Mouse (Mus musculus): Measurements from ENCODE around the gene Agap1.

Gene Agap1

GRCm38 (mm10) chr1:89922282-89922681 lies 467.7 kb downstream of the Agap1 start:
- H3K36me3 ChIP-seq (ENCODE audit: control insufficient read depth, insufficient read depth, low read length, poor library complexity, severe bottlenecking), result no peaks in the 10 kb centered on the region
- DNase-seq (ENCODE audit: low read depth, low spot score), result no peak
- H3K27me3 ChIP-seq (ENCODE audit: control insufficient read depth, insufficient read depth, low read length, poor library complexity, severe bottlenecking), result no peaks in the 10 kb centered on the region

- DNase-seq (ENCODE audit: low read depth, low spot score), result no peak
- no peaks in the 10 kb centered on the region for H3K27me3 ChIP-seq (ENCODE audit: control insufficient read depth, insufficient read depth, low read length, poor library complexity, severe bottlenecking)
- no peaks in the 10 kb centered on the region for H3K36me3 ChIP-seq (ENCODE audit: control insufficient read depth, insufficient read depth, low read length, poor library complexity, severe bottlenecking)
These were observed 468.5 kb downstream of the Agap1 start for GRCm38 (mm10) chr1:89922883-89923641.

GRCm38 (mm10) chr1:89923642-89924020 lies 469.0 kb downstream of the Agap1 start:
- DNase-seq (ENCODE audit: low read depth, low spot score), result no peak
- Histone ChIP-seq H3K27me3 (ENCODE audit: control insufficient read depth, insufficient read depth, low read length, poor library complexity, severe bottlenecking) (no peaks in the 10 kb centered on the region), H3K36me3 (ENCODE audit: control insufficient read depth, insufficient read depth, low read length, poor library complexity, severe bottlenecking) (no peaks in the 10 kb centered on the region)

GRCm38 (mm10) chr1:89925501-89926190 lies 471.0 kb downstream of the Agap1 start:
- DNase-seq (ENCODE audit: low read depth, low spot score), result no peak
- Histone ChIP-seq H3K36me3 (ENCODE audit: control insufficient read depth, insufficient read depth, low read length, poor library complexity, severe bottlenecking) (no peaks in the 10 kb centered on the region), H3K27me3 (ENCODE audit: control insufficient read depth, insufficient read depth, low read length, poor library complexity, severe bottlenecking) (no peaks in the 10 kb centered on the region)

- Histone ChIP-seq H3K36me3 (ENCODE audit: control insufficient read depth, insufficient read depth, low read length, poor library complexity, severe bottlenecking) (no peaks in the 10 kb centered on the region), H3K27me3 (ENCODE audit: control insufficient read depth, insufficient read depth, low read length, poor library complexity, severe bottlenecking) (no peaks in the 10 kb centered on the region)
- DNase-seq (ENCODE audit: low read depth, low spot score), result no peak
These were observed 472.0 kb downstream of the Agap1 start for GRCm38 (mm10) chr1:89926583-89927060.

- H3K36me3 ChIP-seq (ENCODE audit: control insufficient read depth, insufficient read depth, low read length, poor library complexity, severe bottlenecking), result no peaks in the 10 kb centered on the region
- DNase-seq (ENCODE audit: low read depth, low spot score), result no peak
- H3K27me3 ChIP-seq (ENCODE audit: control insufficient read depth, insufficient read depth, low read length, poor library complexity, severe bottlenecking), result no peaks in the 10 kb centered on the region
These were observed 472.6 kb downstream of the Agap1 start for GRCm38 (mm10) chr1:89927061-89927661.

- Histone ChIP-seq H3K36me3 (ENCODE audit: control insufficient read depth, insufficient read depth, low read length, poor library complexity, severe bottlenecking) (no peaks in the 10 kb centered on the region), H3K27me3 (ENCODE audit: control insufficient read depth, insufficient read depth, low read length, poor library complexity, severe bottlenecking) (no peaks in the 10 kb centered on the region)
- no peak for DNase-seq (ENCODE audit: low read depth, low spot score)
These were observed 474.1 kb downstream of the Agap1 start for GRCm38 (mm10) chr1:89928676-89929075.

GRCm38 (mm10) chr1:89929181-89929580 lies 474.6 kb downstream of the Agap1 start:
- no peaks in the 10 kb centered on the region for H3K27me3 ChIP-seq (ENCODE audit: control insufficient read depth, insufficient read depth, low read length, poor library complexity, severe bottlenecking)
- no peaks in the 10 kb centered on the region for H3K36me3 ChIP-seq (ENCODE audit: control insufficient read depth, insufficient read depth, low read length, poor library complexity, severe bottlenecking)
- no peak for DNase-seq (ENCODE audit: low read depth, low spot score)

GRCm38 (mm10) chr1:89929721-89930505 lies 475.3 kb downstream of the Agap1 start:
- DNase-seq (ENCODE audit: low read depth, low spot score), result no peak
- no peaks in the 10 kb centered on the region for H3K27me3 ChIP-seq (ENCODE audit: control insufficient read depth, insufficient read depth, low read length, poor library complexity, severe bottlenecking)
- no peaks in the 10 kb centered on the region for H3K36me3 ChIP-seq (ENCODE audit: control insufficient read depth, insufficient read depth, low read length, poor library complexity, severe bottlenecking)

- no peaks in the 10 kb centered on the region for H3K36me3 ChIP-seq (ENCODE audit: control insufficient read depth, insufficient read depth, low read length, poor library complexity, severe bottlenecking)
- no peak for DNase-seq (ENCODE audit: low read depth, low spot score)
- no peaks in the 10 kb centered on the region for H3K27me3 ChIP-seq (ENCODE audit: control insufficient read depth, insufficient read depth, low read length, poor library complexity, severe bottlenecking)
These were observed 475.9 kb downstream of the Agap1 start for GRCm38 (mm10) chr1:89930551-89930950.

- DNase-seq (ENCODE audit: low read depth, low spot score), result no peak
- Histone ChIP-seq H3K27me3 (ENCODE audit: control insufficient read depth, insufficient read depth, low read length, poor library complexity, severe bottlenecking) (no peaks in the 10 kb centered on the region), H3K36me3 (ENCODE audit: control insufficient read depth, insufficient read depth, low read length, poor library complexity, severe bottlenecking) (no peaks in the 10 kb centered on the region)
These were observed 476.5 kb downstream of the Agap1 start, which contains the start of gene Gbx2 for GRCm38 (mm10) chr1:89931120-89931519. Gbx2 (minus strand) TSS chr1:89931179.

- Histone ChIP-seq H3K27me3 (ENCODE audit: control insufficient read depth, insufficient read depth, low read length, poor library complexity, severe bottlenecking) (no peaks in the 10 kb centered on the region), H3K36me3 (ENCODE audit: control insufficient read depth, insufficient read depth, low read length, poor library complexity, severe bottlenecking) (no peaks in the 10 kb centered on the region)
- no peak for DNase-seq (ENCODE audit: low read depth, low spot score)
These were observed 477.4 kb downstream of the Agap1 start for GRCm38 (mm10) chr1:89932021-89932423.

- H3K27me3 ChIP-seq (ENCODE audit: control insufficient read depth, insufficient read depth, low read length, poor library complexity, severe bottlenecking), result no peaks in the 10 kb centered on the region
- no peak for DNase-seq (ENCODE audit: low read depth, low spot score)
- H3K36me3 ChIP-seq (ENCODE audit: control insufficient read depth, insufficient read depth, low read length, poor library complexity, severe bottlenecking), result no peaks in the 10 kb centered on the region
These were observed 478.0 kb downstream of the Agap1 start for GRCm38 (mm10) chr1:89932616-89933015.

- H3K27me3 ChIP-seq (ENCODE audit: control insufficient read depth, insufficient read depth, low read length, poor library complexity, severe bottlenecking), result no peaks in the 10 kb centered on the region
- no peaks in the 10 kb centered on the region for H3K36me3 ChIP-seq (ENCODE audit: control insufficient read depth, insufficient read depth, low read length, poor library complexity, severe bottlenecking)
- no peak for DNase-seq (ENCODE audit: low read depth, low spot score)
These were observed 478.4 kb downstream of the Agap1 start for GRCm38 (mm10) chr1:89933028-89933427.
